Mouse (Mus musculus) brain, embryonic 14.5 days (tissue): Measurements from ENCODE around the gene Slc25a41. TPM values are rescaled to one million over a fixed set of nuclear protein-coding genes. Genes with fewer than 3 reads are reported as not detected.

Experiments
- DNase-seq: peaks from one replicate; pipeline ENCODE4 v3.0.0-alpha.2; 2011; ENCODE audit warnings: low read depth
- CTCF ChIP-seq: fragments of 200-500 bp; IDR thresholded peaks from 2 replicates; pipeline ENCODE4 v1.5.1; 2012; ENCODE audit warnings: inconsistent platforms, mild to moderate bottlenecking, moderate library complexity, borderline replicate concordance; ENCODE audit not compliant: insufficient read depth, insufficient read length; ENCODE audit errors: extremely low read depth
- POLR2A ChIP-seq: fragments of 200-500 bp; IDR thresholded peaks from 2 replicates; pipeline ENCODE4 v1.6.1; 2012; ENCODE audit warnings: mild to moderate bottlenecking, inconsistent platforms, borderline replicate concordance; ENCODE audit not compliant: poor library complexity, insufficient read depth, insufficient read length, severe bottlenecking; ENCODE audit errors: extremely low read depth
- polyA plus RNA-seq: library from polyadenylated mRNA; depleted of rRNA; stranded (reverse); fragments of >200 nt; gene quantifications from 2 replicates; pipeline ENCODE4 v1.2.3, GENCODE M21; 2012; rRNA removed

Slc25a41 gene
- 0.12 and 0.16 TPM in 2 replicates for polyA plus RNA-seq

GRCm38 (mm10) chr17:57041554-57041953 is at the start of gene Slc25a41:
Slc25a41 (minus strand) TSS chr17:57041654.
- TF ChIP-seq CTCF: no peak
- TF ChIP-seq POLR2A: no peak

GRCm38 (mm10) chr17:57087049-57087832 is 45.8 kb upstream of the Slc25a41 start, which contains the start of gene Tubb4a:
Tubb4a (minus strand) TSS chr17:57087782.
- TF ChIP-seq CTCF (no peak), POLR2A (peak; percentile 69; the same call in 1 of the 2 replicates)
- peak; percentile 92 for DNase-seq

More at GRCm38 (mm10) chr17:57041554-57041953, at the start of gene Slc25a41:
- no peak for DNase-seq

- no peak for DNase-seq
- TF ChIP-seq CTCF (no peak), POLR2A (no peak)
Observed at GRCm38 (mm10) chr17:57085970-57086757, 44.7 kb upstream of the Slc25a41 start.

- TF ChIP-seq CTCF (no peak), POLR2A (no peak)
- DNase-seq: no peak
Observed at GRCm38 (mm10) chr17:57082481-57082880, 41.0 kb upstream of the Slc25a41 start.

- DNase-seq: no peak
- TF ChIP-seq CTCF (no peak), POLR2A (no peak)
Observed at GRCm38 (mm10) chr17:57081234-57081842, 39.9 kb upstream of the Slc25a41 start.

GRCm38 (mm10) chr17:57079919-57080318 is 38.5 kb upstream of the Slc25a41 start:
- no peak for DNase-seq
- TF ChIP-seq POLR2A (no peak), CTCF (no peak)

GRCm38 (mm10) chr17:57078336-57078735 is 36.9 kb upstream of the Slc25a41 start, which contains the start of gene Dennd1c:
Dennd1c (minus strand) TSS chr17:57078514.
- TF ChIP-seq CTCF (no peak), POLR2A (no peak)
- DNase-seq: no peak

GRCm38 (mm10) chr17:57076916-57077315 is 35.5 kb upstream of the Slc25a41 start:
- DNase-seq: no peak
- TF ChIP-seq POLR2A (no peak), CTCF (no peak)

- peak; percentile 75 for DNase-seq
Observed at GRCm38 (mm10) chr17:57070699-57071098, 29.2 kb upstream of the Slc25a41 start.

GRCm38 (mm10) chr17:57070272-57070671 is 28.8 kb upstream of the Slc25a41 start:
- TF ChIP-seq CTCF (no peak), POLR2A (no peak)
- DNase-seq: no peak

More at GRCm38 (mm10) chr17:57070699-57071098, 29.2 kb upstream of the Slc25a41 start:
- no peak for TF ChIP-seq CTCF
- TF ChIP-seq POLR2A: no peak

GRCm38 (mm10) chr17:57066908-57067307 is 25.5 kb upstream of the Slc25a41 start:
- no peak for DNase-seq
- TF ChIP-seq POLR2A (no peak), CTCF (no peak)
